Mouse (Mus musculus) heart, postnatal 4 days (tissue): ENCODE results near the gene Nxt1. TPM values are rescaled to one million over a fixed set of nuclear protein-coding genes. Genes with fewer than 3 reads are reported as not detected.

Source experiments
- DNase-seq: peaks from one replicate; pipeline ENCODE4 v3.0.0; 2021
- total RNA-seq, 2 experiments: library from RNA; stranded (reverse); gene quantifications; 2 replicates each; pipeline ENCODE4 v1.2.3; 2021

Gene Nxt1
- 10 to 100 TPM; 19.1 to 21.5 TPM for total RNA-seq

DNA sequence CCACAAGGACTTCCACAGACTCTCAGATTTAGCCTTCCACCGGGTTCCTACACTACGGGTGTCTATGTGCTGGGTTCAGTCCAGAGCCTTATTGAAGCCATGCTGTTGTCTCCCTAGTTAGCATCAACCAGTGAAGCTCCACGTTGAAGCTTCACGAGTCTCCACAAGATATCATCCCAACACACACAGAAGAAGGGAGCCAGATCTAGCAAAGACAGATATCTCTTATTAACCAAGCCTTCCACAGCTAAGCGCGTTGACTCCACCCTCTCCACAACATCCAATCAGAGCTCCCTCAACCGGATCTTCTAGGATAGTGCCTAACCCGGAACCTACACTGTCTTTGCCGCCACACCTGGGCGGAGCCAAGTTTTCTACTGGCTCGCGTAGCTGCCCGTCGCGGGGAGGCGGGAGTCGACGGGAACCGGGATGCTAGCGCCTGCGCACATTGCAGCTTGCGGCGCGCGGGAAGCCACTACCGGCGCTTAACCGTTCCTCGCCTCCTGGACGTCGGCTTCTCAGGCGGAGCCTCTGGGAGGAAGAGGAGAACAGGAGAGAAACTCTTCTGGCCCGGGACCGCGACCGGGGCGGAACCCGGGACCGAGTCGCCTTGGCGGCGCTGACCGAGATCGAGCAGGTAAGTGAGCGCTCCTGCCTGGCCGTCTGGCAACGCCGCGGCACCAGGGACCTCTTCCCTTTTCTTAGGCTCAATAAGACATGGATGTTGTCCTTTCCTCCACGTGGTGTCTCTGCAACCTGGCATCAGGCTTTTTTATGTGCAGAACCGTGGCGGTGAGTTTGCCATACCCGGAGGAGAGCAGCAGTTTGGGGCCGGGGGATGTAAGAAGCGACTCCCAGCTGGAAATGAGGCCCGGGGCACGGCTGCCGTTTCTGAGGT, at the start of gene Nxt1:
Gene Nxt1 (plus strand): TSS at position 403 of the 898 bp plus-strand sequence.
- peak; percentile 100 for DNase-seq

DNA sequence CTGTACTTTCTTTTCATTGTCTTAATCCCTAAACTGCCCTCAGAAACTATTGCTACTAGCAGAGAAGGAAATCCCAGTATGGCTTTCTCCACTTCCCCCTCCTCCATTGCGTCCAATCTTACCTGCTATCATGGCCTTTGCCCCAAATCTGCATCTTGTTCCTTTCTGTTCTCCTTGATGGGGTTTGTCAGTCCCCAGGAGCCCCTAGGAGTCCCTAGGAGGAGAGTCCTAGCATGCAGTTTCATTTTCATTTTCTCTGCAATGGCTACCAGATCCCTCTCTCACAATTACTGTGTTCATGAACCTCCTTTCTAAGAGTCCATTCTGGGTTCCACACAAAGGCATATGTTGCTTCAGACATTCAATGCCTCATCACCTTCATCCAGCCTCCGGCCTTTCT, 49.3 kb upstream of the Nxt1 start:
- DNase-seq = no peak

DNA sequence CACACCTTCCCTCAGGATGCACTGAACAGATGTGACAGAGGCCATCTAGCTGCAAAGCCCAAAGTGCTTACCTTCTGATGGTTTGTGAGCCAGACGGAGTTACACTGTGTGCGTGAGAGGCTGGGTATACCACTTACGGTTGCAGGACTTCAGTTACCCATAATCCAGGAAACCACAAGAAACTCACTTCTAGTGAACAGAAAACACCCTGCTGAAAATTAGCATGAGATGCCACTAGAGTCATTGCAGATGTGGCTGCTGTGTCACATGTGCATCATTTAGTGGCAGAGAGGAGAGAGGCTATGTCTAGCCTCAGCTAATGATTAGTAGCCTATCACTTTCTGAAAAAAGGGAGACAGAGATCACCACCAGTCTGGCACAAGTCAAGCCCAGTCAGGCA, 47.9 kb upstream of the Nxt1 start:
- no peak for DNase-seq

DNA sequence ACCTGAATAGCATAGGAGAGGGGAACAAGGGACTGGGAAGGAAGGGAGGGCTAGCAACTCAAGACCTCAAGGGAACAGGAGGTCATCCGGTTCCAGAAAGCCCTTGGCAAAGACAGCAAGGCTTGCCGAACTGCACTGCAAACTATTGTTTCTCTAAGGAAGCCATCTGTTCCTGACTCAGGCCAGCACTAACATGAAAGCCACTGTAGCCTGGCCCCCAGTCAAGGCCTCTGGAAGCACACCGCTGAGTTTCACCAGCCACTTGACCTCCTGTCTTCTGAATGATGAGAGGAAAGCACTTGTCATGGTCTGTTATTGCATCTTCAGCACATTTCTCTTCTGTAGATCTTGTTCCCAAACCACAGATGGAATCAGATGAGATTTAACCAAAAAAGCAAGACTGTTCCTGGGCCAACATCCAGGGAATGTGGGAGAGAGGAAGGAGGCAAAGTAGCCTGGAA, 45.4 kb upstream of the Nxt1 start:
- DNase-seq = peak; percentile 63

DNA sequence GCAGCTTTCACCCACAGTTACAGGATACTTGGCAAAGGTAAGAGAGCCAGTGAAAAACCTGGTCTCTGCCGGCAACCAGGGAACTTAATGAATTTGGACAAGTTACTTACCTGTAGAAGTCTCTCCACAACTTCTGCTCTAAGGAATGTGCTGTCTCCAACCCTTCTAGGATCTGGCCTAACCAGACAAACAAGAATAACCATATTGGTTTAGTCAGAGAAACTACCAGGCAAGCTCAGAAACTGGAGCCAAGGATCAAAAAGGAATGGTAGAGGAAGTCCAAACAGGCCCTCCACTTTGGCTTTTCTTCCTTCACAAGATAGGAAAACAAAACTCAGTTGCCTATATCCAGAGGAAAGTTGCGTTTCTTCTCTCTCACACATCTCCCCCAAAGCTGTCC, 41.4 kb upstream of the Nxt1 start:
- DNase-seq = no peak

DNA sequence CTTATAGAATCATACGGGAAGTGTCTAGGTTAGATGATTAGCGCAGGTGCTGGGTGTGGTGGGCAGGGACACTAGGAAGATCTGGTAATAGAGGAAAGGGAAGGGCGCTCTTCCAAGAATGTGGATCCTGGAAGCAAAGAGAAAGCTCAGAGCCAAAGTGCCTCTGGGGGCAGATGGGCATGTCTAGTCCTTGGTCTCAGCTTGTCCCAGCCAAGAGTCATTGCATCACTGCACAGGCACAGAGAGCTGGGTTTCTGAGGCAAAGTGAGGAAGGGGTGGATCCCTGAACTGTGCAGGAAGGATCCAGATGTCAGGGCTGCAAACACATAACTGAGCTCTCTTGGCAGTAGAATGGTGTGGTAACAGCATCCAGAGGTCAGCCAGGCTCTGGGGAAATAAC, 40.8 kb upstream of the Nxt1 start:
- DNase-seq = peak; percentile 7

DNA sequence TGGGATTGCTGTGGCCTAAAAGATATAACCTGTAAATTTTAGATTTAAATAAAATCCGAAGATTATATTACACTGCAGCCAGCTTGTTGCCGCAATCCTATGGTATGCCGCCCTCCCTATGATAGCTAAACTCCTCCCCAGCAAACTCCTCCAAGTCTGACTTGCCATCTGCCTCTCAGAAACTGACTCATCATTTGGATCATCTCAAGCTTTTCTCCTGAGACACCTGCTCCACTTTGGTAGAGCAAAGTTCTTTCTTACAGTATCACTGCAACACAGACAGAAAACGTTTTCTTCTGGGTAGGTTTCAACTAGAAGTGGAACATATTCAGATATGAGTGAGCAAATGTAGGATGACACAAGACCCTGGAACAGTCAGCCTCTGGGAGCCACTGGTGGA, 37.9 kb upstream of the Nxt1 start:
- DNase-seq = no peak

DNA sequence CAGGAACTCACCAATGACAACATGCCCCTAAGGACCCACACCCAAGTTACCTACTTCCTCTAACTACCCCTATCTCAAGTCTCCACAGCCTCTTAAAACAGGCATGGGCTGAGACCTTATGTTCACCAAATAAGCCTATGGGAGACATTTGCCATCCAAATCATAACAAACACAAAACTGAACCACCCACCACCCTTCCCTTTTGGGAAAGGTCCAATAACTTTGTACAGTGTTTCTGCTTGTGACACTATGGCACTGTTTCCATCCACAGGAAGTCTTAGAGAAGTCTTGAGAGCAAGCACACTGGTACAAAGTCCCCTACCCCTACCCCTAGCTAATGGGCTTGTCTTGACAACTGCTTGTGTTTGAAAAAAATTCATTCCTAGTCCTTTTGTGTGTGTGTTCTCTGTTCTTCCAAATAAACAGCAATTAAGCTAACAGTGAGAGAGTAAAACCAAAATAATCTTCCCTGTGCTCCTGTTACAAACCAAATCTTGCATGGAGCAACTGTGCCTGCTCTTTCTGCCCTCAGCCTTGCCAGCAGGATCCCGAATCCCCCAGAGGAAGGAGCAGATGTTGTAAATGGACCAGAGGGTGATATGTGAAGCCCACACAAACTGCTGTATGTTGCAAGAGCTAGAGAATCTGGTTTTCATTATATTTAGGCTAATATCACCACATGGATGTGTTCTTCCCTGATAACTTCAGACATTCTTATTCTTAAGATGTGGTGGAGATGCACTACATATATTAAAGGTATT, 29.6 kb upstream of the Nxt1 start:
- DNase-seq = no peak

DNA sequence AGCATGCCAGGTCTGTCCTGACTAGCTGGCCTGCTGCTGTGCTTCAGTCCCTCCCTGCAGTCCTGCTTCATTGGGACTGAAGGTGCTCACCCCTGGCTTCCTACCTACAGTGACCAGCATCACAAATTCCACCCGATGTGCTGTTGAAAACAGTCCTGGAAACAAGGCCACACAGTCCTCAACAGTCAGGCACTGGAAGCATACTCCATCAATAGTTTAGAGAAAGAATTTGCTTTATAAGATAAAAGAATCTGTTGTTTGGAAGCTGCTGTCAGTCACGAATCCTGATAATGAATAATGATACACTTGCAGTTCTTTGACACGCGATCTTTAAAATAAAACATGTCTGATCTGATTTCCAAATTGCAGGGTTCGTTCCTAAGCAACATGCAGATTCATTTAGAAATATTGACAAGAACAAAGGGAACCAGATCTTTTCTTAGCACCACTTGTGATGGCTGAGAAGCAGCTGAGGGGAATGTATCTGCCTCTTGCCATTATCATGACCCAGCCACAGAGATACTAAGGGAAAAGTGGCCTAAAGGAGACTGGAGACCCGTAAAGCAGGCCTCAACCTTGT, 27.9 kb upstream of the Nxt1 start:
- DNase-seq = no peak

DNA sequence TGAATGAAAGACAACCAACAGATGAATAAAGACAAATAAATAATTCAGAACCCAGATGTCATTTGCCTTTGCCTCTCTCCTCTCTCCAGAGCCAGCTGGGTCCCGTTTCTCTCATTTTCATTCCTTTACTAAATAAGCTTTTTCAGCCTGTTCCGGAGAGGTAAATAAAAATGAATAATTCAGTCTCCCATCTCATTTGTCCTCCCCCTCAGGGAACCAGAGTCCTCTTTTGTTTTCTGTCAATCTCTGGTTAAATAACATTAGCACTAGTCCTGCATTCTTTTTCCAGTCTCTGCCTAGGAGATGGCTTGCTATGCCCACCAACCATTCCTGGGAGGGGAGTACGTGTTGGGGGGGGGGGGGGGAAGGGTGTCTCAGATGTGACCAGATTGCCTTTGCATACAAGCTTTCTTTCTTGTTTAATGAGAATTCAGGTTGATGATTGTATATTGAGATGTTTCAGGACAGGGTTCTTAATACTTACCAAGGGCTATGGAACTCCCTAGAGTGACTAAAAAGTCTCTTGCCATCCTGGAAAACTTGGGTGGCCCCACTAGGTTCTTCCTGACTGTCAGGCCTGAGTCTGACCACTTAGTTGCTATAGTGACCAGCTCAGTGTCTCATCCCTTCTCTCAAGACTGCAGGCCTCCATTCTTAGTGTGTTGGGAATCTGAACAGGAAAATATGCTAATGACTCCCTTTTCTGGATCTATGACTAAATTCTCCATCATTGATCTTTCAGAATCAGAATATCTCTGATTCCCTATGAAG, 21.6 kb upstream of the Nxt1 start:
- DNase-seq = no peak

DNA sequence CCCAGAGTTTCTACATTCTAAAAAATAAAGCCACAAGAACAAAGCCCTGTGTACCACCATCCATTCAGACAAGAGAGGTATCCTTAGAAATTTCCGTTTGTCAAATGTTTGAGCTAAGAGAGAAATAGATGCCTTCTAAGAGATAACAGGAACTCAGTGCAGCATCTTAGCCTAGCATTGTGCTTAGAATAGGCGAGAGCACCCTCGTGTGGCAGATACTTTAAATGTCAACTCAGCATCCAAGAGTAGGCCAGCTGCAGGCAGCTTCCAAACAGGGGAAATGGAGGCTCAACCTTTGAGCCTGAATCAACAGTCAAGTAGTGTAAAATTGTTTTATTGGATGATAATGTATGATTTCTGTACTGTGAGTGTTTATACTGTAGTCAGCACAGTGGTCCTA, 17.4 kb upstream of the Nxt1 start:
- DNase-seq = peak; percentile 76

DNA sequence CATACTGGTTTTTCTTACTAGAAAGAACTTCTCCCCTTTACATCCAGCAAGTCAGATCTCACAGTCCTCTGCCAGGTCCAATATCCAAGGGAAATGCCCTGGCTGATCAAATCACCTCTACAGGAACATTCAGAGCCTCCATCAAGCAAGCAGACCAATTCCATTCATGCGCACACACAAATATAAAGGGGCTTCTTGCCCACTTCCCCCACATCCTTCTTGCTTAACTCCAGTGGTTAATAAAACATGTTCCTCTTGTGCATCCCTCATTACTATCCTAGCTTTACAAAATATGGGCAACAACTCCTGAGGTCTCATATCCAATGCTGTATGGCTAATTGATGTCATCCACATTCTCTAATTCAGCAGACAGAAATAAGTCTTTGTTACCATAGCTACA, 8.9 kb upstream of the Nxt1 start:
- DNase-seq = no peak

DNA sequence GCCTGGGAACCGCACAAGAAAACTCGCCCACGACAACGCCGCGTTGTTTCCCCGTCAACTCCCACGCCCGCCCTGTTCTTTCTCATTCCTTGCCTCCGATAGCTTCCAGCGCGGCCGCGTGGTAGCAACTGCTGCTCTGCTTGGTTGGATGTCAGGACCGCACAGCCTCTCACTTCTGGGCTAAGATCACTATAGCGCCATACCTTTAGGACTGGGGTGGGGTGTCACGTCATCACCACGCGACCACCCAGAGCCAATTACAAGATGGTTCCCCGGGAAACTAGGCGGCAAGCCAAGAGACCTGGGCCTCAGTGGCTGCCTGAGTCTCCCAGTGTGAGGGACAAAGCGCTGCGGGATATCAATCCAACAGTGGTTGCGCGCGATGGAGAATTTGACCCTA, 5.4 kb downstream of the Nxt1 start:
- DNase-seq = peak; percentile 81

DNA sequence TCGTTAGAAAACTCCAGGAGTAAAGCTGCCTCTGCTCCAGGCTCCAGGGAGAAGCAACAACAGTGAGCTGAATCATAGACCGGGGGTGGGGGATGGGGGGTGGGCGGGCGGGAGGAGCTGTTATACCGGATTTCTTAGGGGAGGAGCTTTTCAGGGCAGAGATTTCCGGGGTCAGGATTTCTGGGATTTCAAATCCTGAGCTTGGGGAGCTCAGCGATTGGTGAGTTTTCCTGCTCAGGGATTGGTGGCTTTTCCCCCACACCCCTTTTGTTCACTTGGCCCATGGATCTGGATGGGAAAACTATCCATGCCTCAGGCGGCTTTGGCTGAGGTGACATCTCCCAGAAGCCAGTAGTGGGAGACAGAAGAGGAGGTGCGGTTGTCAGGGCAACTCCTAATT, 6.9 kb downstream of the Nxt1 start:
- DNase-seq = peak; percentile 59

DNA sequence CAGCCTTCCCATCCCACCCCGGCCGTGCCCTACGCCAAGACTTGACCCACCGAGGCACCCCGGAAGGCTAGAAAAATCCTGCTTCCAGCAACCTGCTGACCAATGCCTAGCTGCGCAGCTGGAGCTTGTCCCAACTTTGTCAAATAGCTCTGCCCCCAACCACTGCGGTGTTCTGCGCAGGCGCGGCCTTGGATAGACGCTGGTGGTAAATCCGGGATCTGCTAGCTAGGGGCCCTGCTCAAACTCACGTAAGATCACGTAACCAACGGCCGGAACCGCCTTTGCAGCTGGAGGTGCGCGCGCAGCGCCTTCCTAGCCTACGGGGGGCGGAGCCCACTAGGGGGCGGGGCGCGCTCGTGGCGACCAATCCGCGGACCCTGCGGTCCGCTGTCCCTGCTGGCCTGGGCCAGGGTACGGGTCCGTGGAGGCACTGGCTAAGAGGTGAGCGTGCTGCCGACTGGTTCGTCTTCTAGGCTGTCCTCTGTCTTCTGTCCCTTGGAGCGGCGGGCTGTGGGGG, 8.4 kb downstream of the Nxt1 start, which contains the start of gene Gzf1:
Gene Gzf1 (plus strand): TSS at position 249 of the 517 bp plus-strand sequence.
- peak; percentile 100 for DNase-seq

DNA sequence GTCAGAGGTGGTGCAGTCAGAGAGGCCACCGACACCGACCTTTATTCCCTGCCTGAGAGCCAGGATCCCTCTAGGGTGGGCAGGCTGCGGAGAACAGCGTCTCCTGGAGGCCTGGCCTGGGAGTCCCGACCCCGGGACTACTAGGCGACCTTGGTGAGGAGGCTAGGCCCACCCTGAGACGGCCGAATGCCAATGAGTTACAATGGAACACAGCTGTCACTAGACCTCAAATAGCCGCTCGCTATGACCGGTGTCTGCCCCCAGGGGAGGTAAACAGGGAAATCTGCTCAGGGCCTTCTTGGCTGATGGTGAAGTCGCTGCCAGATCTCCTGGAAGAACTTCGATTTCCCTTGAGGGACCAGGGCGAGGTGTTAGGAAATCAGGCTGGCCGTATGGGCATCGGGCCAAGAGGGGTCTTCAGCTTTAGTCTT, 9.1 kb downstream of the Nxt1 start:
- DNase-seq = peak; percentile 79

DNA sequence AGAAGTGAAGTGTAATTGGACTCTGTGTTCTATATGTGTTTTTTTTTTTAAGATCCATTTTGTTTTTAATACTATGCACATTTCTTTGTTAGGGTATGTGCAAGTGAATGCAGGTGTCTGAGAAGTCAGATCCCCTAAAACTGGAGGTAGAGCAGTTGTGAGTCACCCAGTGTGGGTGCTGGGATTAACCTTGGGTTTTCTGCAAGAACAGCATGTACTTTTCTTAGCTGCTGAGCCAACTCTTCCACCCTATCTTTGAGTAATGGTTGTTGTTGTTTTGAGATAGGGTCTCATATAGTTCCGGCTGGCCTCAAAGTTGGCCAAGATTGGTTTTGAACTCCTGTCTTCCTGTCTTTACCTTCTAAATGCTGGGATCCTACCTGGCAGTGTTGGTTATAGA, 10.6 kb downstream of the Nxt1 start:
- DNase-seq = no peak

DNA sequence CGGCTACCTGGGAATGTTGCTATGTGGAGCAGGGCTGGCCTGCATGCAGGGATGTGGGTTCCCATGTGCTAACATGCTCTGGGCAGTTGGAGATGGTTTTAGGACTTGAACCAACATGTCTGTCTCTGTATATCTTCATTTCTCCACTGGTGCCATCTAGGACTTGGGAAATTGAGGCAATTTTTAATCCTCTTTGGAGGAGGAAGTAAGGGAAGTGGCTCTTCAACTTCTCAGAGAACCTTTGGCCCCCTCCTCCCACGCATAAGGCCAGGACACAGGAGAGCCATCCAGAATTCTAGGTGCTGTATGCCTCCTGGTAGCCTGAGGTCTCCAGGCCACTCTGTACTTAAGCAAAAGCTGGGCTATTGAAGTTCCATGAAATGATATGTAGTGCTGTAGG, 12.6 kb downstream of the Nxt1 start:
- no peak for DNase-seq

DNA sequence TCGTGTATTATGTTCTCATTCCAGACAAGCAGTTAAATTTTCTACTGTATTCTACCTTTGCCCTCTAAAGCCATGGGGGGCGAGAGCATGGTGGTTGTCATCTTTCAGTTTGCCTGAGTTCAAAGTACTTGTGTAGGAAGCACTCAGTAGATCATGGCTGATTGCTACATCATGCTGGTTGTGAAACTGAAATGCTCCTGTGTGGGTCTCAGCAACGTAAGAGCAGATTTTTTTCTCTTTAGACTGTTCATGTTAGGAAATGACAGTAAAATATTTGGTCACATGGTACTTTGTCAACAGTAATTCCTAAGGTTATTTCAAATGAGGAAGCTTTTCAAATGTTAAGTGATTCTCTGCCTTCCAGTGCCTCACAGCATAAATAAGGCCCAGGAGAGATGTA, 13.3 kb downstream of the Nxt1 start:
- no peak for DNase-seq

DNA sequence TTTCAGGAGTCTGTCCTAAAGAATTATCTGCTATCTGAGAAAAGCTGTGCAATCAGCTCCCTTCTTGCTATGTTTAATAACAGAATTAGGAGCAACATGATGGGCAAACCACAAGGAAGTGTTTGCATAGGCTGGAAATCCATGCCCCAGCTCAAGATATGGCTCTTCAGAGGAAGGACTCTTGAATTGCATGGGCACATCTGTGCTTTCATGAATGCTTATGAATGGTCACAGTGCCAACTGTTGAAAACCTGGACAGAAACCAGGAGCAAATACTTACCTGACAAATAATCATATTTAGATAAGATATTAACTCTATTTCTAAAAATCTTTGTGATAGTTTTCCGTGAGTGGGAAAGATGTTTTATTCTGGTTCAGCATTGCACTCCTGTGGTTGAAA, 14.5 kb downstream of the Nxt1 start:
- no peak for DNase-seq

DNA sequence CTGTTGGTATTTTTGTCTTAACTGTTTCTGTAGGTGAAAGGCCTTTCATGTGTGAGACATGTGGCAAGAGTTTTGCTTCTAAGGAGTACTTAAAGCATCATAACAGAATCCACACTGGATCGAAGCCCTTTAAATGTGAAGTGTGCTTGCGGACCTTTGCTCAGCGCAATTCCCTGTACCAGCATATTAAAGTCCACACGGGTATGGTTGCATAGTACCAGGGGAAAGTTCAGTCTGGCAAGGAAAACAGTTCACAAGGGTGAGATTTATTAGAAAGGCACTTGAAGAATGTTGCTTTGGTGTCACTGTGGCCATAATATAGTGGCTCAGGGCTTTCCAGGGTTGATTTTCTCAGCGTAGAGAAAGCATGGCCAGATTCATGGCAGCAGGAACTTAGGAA, 15.6 kb downstream of the Nxt1 start:
- no peak for DNase-seq

DNA sequence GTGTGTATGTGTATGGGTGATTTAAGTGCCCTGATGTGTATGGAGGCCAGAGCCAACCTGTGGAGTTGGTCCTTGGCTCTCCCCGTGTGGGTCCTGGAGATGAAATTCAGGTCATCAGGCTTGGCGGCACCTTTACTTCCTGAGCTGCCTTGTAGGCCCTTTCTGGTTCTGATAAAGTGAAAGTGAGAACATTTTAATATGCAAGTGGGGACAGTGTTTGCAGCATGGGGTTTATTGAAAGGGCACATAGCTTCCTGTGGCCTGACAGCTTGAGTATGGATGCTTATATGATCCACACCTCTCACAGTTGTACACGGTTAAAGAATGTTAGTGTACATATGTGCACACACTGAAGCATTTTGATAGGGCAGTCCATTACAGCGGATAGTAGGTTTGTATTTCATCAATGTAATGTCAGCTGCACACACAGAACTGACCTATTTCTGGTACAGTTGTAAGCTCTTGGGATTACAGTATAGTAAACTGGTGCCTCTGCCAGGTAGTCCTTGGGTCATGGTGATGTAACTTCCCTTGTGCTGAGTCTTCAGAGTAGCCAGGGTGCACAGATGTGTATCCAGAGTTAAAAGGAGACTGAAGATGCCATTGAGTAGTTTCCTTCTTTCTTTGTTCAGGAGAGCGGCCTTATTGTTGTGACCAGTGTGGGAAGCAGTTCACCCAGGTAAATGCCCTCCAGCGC, 17.2 kb downstream of the Nxt1 start:
- DNase-seq = no peak
